Comparison of ENCODE assay signal across 9 mouse cellular contexts in genomic region chr2:167101743-167102441, GRCm38 (mm10). TPM values are rescaled to one million over a fixed set of nuclear protein-coding genes. Genes with fewer than 3 reads are reported as not detected.
DNase-seq lines count a peak whose midpoint lies in the region; ATAC-seq lines count a peak whose summit lies in the region.
"Had no signal": no experiment of that assay in that cellular context is flagged by ENCODE, and none has a peak within 500 bp of the region (broad histone marks: within the 10 kb centered on the region; RNA-seq: fewer than 3 reads in every experiment).

No protein-coding gene starts in this region.

- WGBS in liver, embryonic 15.5 days (ENCODE audit: insufficient replicate concordance), result 36% methylated on average over 17 of the region's 17 CpGs

- H3K9me3 ChIP-seq in liver, embryonic 15.5 days (replicated peaks), result no peaks in the 10 kb centered on the region

- H3K27me3 ChIP-seq in liver, embryonic 15.5 days, result no peaks in the 10 kb centered on the region
- H3K27me3 ChIP-seq: Patski had no signal

- peak; percentile 42 to 53 for DNase-seq in heart, adult 18-20 months
- DNase-seq in heart, postnatal 25 days (ENCODE audit: low spot score), result no peak
- DNase-seq in spleen, postnatal 36 days (ENCODE audit: low spot score in 2 of 2), result peak; percentile 83 to 87
- DNase-seq in frontal cortex, postnatal 14 days (ENCODE audit: low spot score in 2 of 2), result no peak
- no peak for DNase-seq in left cerebral cortex, adult 8-10 months (ENCODE audit: low spot score in 2 of 2)
- DNase-seq in frontal cortex, postnatal 25 days (ENCODE audit: low spot score in 2 of 2), result no peak

- no peaks in the 10 kb centered on the region for H3K36me3 ChIP-seq in liver, embryonic 15.5 days (replicated peaks)

- no peak overlapping the region for H3K9ac ChIP-seq in liver, embryonic 15.5 days

- peak; percentile 92 for ATAC-seq in common myeloid progenitor, adult 5-6 weeks (replicated peaks; ENCODE audit: low read depth, poor library complexity, severe bottlenecking)
- no peak for ATAC-seq in liver, embryonic 15.5 days (ENCODE audit: insufficient read depth)
- ATAC-seq: Patski had no signal

- peak overlapping the region; percentile 59 for H3K4me2 ChIP-seq in liver, embryonic 15.5 days

- H3K4me3 ChIP-seq in liver, embryonic 15.5 days (replicated peaks), result peak overlapping the region; percentile 20; the same call in 1 of the 2 replicates

- H3K27ac ChIP-seq in liver, embryonic 15.5 days (replicated peaks), result no peak overlapping the region

- intact Hi-C loops in heart, postnatal 25 days (cut with DNase I), result no loop called here

- H3K4me1 ChIP-seq in liver, embryonic 15.5 days (replicated peaks), result 0 out of 2 replicates have a peak, but pooled peaks cover 4% of the 10 kb centered on the region

RNA-seq across cellular contexts. Expression of gene Znfx1, which starts 39.1 kb away (rescaled TPM):
- total RNA-seq in heart, adult 18-20 months (2021), result 10 to 100 TPM; 40.6 to 45.6 TPM
- 10 to 100 TPM; 31.6 to 36.3 TPM for total RNA-seq in heart, postnatal 25 days (2021)
- total RNA-seq in common myeloid progenitor, adult 5-6 weeks (2017), result 15.9 and 18.0 TPM in 2 replicates
- polyA plus RNA-seq in liver, embryonic 15.5 days (2015; fragmentation: Nextera tagmentation; extraction: Ambion mirVana), result 9.8 and 11.2 TPM in 2 replicates
- 10 to 100 TPM; 77.1 to 92.1 (median 80.7) TPM for total RNA-seq in left cerebral cortex, adult 8-10 months (2022)

Comparison
In these comparisons a context has a peak if more than half of its experiments do, and no peak if none do; other contexts are left out.
1. DNase-seq: peak in heart, adult 18-20 months (2 of 2) and spleen, postnatal 36 days (2 of 2); none in heart, postnatal 25 days (single experiment), frontal cortex, postnatal 14 days (0 of 2), left cerebral cortex, adult 8-10 months (0 of 2) and frontal cortex, postnatal 25 days (0 of 2).